Mouse (Mus musculus) yolk sac, embryonic 10.5 days (tissue): ENCODE measurements around the gene Tbc1d2b.

Source experiments
- DNase-seq: peaks from one replicate; pipeline ENCODE4 v3.0.0-alpha.2; 2017; ENCODE audit warnings: low spot score

The Tbc1d2b gene

DNA sequence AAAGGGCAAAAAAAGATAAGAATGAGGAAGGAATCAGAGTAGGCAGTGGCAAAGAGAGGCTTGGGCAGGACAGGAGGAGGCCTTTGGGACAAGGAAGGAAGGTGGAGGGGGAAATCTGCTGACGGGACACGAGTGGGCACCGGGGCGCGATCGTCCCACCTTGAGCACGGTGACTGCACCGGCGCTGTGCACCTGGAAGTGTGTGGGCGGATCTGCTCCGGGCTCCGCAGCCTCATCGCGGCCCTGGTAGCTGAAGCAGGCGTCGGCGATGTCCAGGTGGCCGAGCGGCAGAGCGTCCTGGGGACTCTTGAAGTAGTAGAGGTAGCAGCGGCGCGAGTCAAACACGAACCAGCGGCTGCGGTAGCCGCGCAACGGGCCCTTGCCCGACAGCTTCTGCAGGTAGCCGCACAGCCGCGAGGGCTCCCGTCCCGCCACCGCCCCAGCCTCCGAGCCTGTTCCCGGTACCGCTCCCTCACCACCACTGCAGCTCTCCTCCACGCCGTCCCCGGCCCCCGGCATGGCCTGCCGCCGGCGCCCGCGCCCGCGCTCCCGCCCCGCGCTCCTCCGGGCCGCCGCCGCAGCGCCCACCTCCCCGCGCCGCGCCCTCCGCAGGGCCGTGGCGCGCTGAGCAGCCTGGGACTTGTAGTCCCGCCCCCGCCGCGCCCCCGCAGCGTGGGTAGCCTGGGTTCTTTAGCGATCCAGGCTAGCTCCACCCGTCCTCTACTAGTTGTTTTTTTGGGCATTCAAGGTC is at the start of gene Tbc1d2b:
Gene Tbc1d2b, minus strand, starts transcription at position 612 of the 751 bp plus-strand sequence.
- DNase-seq = peak; percentile 74

DNA sequence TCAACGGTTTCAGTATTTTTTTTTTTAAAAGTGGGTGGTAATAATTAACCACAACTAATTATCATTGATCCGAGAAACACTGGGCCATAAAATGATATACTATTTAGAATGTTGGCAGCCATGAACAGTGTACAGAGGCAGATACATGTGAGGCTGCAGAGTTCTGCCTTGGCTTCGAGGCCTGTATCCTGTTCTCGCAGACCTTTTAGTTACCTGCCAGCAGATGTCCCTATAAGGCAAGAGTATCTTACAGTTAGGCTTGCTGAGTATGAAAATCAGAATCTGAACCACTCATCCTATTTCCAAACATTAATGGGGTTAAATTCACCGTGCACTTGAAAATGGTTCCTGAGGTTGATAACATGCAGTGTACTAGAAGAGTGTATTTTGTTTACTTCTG is 45.7 kb upstream of the Tbc1d2b start:
- DNase-seq = no peak

DNA sequence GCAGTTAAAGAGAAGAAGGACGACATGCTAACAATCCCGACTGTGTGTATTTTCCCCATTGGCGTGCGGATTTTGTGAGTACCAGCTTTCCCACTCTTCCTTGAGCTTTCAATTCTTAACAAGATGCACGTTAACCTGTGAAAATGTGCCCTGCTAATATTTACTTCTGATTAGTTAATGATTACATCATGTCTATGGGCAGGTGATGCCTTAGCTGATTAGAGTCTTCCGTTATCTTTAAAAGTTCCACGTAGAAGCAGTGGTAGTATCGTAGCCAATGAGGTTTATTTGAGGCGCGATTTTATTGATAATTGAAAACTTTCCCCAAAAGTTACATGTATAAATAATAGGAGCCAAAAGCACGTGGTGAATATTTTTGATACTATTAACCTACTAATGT is 45.1 kb upstream of the Tbc1d2b start:
- DNase-seq = no peak

DNA sequence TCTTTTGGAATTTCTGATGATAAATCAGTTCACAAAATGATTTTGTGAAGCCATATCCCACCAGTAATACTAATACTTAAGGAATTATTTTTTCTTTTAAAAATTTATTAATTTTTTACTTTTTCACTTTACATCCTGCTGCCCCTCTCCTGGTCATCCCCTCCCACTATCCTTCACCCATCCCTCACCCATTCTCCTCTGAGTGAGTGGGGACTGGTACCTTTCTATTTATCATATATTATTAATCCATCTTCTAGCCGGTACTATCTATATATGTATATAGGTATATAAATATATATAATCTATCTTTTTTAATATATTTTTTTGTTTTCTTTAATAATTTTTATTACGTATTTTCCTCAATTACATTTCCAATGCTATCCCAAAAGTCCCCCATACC is 33.6 kb upstream of the Tbc1d2b start:
- DNase-seq = no peak

DNA sequence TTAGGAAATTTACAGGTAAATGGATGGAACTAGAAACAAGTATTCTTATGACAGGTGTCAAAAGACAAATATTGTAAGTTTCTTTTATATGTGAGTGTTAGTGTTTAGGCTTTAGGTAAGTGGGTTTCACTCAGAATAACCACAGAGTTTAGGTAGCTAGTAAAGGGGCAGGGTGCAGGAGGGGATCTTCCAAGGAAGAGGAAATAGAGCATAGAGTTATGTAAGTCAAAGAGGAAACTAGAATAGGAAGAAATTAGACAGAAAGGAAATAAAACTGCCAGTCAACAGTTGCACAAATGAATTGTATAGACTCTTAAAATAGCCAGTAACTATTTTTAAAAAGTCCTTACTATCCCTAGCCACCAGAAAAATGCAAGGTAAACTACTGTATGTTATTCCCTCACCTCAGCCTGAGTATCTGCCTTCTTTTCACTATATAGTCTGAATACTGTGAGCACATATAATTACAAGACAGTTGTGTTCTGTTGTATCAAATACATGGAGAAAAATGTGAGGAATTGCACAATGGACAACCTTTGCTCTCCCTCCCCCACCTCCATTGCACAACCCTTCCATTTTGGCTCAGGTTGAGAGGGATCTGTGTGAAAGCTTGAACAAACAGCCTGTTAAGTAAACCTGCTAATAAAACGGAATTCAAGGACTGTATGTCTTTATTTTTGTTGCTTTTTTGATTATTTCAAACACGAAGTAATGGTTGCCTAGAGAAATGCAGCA is 32.7 kb upstream of the Tbc1d2b start:
- DNase-seq = peak; percentile 70

DNA sequence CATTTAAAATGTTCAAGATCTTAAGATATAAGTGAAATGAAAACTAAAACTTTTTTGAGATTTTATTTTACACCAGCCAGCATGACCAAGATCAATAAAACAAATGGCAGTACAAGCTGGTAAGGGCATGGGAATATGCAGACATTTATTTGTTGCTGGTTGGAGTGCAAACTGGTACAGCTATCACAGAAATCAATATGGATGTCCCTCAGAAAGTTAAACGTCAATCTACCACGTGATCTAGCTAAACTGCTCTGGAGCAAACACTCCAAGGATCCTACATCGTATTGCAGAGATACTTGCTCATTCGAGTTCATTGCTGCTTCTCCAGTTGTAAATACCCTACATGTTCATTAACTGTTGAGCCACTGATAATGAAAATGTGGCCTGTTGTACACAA is 32.1 kb upstream of the Tbc1d2b start:
- no peak for DNase-seq

DNA sequence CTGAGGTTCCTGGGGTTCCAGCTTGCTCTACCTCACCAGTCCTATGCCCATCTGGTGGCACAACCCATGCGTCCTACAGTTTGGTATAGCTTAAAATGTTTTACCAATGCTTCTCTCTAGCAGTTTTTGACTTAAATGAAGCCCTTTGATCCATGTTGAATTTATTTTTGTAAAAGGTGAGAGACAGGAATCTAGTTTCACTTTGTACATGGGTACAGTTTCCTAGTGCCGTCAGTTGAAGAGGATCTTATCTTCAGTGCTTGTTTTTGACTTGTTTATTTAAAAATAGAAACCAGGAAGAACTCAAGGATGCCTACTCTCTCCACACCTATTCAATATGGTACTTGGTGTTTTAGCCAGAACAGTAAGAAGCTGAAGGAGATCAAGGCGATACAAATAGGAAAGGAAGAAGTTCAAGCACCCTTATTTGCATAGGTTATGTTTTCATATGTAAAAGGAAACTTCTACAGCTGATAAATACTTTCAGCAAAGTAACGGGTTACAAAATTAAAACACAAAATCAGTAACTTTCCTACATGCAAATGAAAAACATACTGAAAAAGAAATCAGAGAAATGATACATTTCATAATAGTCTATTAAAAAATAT is 30.6 kb upstream of the Tbc1d2b start:
- DNase-seq = no peak

DNA sequence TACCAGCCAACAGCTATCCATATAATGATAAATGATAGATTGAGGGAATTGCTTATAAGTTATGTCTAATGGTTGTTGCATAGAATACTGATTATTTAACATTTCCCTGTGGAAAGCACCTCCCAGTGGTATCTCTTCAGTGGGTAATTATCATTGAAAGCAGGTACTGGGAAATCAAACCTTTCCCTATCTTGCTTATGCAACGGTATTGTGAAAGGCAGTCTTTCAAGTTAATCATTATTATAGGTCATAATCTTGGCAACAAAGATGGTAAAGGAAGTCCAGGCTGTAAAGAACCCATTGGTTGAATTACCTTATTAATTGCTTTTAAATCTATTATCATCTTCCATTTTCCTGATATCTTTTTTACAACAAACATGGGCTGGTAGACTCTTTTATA is 27.0 kb upstream of the Tbc1d2b start:
- DNase-seq = no peak

DNA sequence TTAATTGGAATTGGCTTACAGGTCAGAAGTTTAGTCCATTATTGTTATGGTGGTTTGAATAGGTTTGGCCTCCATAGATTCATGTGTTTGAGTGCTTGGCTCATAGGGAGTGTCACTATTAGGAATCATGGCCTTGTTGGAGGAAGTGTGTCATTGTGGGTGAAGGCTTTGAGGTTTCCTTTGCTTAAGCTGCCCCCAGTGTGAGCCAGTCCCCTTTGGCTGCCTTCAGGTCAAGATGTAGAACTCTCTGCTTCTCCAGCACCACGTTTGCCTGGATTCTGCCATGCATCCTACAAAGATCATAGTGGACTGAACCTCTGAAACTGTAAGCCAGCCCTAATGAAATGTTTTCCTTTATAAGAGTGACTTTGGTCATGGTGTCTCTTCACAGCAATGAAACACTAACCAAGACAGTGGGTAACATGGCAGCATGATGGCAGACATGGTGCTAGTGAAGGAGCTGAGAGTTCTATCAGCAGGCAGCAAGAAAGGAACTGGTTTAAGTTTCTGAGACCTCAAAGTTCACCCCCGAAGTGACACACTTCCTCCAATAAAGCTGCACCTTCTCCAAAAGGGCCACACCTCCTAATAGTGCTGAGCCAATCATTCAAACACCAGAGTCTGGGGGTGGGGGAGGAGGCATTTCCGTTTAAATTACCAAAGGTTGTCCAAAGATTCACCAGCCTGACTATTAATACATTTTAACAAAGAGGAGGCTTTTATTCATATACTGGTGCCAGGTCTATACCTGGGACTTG is 23.2 kb upstream of the Tbc1d2b start:
- no peak for DNase-seq

DNA sequence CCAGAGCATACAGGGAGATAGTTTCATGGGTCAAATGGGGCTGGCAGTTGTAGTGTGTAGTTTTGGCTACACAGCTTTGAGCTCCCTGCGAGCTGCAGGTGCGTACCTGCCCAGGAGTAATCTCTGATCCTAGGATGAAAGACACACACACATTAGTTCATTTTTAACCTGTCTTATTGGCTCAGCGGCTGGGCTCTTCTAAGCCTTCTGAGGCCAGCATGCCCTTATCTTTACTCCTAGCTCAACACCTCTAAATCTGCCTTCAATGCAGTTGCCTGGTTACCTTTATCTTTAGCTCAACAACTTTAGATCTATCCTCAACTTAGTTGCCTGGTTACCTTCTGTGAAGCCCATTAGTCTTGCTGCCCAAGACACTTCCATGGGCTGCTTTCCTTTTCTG is 7.8 kb upstream of the Tbc1d2b start:
- no peak for DNase-seq

DNA sequence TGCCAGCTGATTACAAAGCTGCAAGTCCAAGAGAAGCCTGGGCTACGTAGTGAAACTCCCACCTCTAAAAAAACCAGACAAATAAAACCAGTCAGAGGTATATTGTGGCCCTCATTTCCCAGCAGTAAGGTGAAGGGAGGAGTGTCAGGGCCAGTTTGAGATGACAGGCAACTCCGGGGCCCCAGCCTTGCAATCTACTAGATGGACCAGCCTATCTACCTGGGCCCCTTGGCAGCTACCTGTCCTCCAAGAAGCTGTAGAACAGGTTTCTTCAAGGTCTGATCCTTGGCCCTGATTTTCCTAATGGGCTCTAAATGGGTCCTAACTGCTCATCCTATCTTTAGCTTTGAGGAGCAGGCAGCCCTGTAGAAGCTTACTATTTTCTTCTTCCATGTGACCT is 7.3 kb upstream of the Tbc1d2b start:
- DNase-seq = no peak

DNA sequence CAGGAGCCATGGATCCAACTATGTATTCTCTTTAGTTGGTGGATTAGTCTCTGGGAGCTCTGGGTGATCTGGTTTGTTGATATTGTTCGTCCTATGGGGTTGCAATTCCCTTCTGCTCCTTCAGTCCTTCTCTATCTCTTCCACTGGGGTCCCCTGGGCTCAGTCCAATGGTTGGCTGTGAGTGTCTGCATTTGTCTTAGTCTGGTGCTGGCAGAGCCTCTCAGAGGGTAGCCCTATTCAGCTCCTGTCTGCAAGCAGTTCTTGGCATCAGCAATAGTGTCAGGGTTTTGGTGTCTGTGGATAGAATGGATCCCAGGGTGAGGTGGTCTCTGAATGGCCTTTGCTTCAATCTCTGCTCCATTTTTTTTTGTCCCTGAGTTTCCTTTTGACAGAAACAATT is 6.2 kb upstream of the Tbc1d2b start:
- DNase-seq = no peak

DNA sequence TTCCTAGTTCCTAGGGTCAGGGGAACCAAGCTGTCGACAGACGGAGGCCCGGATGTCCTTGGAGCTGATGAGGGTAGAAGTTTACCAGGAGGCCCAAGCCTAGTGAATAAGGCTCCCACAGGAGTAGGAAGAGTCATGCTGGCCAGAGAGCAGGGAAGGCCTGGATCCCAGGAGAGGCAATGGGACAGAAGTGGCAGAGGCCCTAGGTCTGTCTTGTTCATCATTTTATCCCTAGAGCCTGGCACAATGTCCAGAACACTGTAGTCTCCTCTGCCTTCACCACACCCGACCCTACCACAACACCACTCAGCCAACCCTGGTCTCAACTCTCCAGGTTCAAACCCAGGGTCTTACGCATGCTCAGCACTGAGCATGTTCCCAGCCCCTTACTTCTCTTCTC is 5.3 kb upstream of the Tbc1d2b start:
- no peak for DNase-seq

DNA sequence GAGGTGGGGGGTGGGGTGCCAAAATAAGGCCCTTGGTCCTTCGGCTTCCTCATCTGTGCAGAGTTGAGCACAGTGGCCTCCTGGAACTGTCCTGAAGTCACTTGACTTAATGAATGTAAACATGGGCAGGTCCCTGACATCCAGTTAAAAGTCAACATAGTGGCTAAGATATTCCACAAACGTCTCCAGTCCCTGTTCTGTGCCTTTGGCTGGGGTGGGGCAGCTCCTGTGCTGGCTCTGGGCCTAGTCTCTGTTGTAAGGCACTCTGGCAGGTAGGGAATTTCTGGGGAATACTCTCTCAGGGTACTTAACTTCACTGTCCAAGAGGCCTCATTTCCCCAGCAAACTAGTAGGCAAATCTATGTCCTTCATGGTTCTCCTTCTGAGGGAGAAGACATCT is 4.9 kb upstream of the Tbc1d2b start:
- DNase-seq = no peak

DNA sequence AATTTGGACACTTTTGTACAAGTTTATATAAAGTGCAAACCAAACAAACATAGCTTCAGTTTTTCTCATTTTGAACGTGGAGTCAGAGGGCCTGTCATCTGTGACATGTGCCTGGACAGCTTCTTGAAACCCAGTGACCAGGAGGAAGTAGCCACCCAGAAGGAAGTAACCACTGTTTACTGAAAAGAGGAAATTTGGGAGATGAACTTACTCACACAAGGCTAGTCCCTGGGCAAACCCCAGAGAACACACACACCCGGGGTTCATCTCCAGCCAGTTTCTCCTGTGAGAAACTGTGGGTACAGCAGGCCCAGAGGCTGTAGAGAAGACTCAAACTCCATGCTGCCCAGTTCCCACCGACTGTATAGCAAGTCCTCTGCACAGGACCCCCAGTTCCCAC is 3.9 kb upstream of the Tbc1d2b start:
- no peak for DNase-seq

DNA sequence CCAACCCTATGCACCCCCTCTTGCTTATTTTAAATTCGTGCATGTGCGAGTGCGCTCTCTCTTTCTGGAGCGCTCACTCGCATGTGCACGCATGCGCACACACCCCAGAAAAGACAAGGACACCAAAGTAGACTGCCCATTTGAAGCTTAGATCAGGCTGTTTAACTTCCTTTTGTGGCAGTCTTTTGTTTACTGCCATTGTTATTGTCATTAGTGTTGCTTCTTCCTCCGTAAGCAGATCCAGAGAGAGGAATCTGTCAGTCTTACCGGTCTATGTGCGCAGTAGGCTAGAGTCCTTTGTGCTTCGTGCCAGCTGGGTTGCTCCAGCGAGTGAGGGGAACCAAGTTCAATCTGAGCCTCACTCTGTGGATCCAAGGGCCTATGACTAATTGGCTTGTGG is 1.7 kb upstream of the Tbc1d2b start:
- no peak for DNase-seq

DNA sequence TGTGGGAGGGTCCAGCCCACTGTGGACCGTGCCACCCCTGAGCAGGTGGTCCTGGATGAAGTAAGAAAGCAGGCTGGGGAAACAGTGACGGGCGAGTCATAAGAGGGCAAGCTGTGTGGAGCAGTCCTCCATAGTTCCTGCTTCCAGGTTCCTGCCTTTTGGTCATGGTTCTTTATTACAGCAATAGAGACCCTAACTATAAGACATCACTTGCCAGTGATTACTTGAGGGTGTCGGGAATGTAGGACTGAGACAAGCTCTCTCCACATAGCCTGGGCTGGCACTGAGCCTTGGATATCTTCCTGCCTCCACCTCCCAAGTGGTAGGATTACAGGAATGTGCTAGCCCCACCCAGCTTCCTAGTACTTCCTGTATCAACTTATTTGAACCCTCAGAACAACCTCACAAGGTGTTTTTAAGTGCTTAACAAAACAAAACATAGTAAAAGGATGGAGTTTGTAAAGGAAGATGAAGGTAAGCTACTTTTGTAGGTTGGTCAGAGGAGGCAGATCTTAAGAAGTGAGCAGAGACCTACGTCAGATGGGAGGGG is 1.0 kb upstream of the Tbc1d2b start:
- DNase-seq = no peak

DNA sequence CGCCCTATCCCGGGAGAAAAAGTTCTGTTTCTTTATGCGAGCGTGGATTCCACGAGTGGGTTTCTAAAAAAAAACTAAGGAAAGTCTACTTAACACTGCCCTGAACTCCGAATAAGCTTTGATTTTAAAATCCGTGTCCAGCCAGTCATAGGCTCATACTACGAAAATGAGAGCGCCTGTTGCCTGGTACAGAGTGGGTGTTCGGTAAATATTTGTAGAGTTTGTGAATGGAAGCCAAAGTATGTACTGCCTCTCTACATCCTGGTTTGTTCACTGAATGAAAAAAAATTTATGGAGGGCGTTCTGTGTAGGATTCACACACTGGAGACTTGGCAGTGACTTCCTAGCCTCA is 316 bp upstream of the Tbc1d2b start:
- no peak for DNase-seq

DNA sequence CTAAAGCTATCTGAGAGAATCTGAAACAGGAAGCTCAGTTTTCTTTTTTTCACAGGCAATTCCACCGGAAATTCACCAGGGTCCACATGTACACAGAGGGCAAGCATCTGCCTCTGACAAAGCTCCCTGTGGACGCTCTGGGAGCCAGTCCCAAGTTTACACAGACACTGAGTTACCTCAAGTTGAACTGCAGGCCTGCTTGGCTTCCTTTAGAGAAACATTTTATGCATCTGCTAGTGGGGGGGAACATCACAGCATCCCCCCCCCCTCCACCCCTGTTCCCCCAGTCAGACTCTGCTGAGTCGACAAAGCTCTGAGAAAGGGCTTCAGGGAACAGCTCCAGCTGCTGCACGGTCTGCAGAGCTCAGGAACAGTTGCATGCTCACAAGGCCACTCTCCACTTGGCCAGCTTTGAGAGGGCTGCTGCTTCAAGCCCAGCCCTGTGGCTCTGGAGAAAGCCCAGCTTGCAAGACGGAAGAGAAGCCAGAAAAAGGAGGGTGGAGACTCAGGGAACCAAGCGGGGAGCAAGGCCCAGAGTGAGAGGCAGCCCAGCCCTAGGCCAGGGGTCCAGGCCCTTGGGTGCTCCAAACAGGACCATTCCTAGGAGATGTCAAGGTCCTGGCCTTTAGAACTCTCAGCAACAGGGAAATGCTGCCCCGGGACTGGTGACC is 1.5 kb downstream of the Tbc1d2b start:
- peak; percentile 62 for DNase-seq

DNA sequence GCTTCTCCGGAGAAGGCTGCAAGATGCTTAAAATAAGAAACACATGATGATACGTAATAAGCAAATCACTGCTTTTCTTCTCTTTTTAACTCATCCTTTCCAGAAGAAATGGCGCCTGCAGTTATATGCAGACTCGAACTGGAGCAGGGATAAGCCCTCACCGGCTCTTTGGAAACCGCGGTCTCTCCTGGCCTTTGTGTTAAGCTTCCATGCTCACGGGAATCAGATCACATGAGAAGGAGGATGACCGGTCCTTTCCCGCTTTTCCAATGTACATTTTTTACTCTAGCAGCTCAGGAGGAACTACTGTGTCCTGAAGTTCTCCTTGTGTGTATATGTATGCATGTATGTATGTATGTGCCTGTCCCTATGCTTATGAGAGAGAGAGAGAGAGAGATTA is 3.7 kb downstream of the Tbc1d2b start:
- DNase-seq = no peak

DNA sequence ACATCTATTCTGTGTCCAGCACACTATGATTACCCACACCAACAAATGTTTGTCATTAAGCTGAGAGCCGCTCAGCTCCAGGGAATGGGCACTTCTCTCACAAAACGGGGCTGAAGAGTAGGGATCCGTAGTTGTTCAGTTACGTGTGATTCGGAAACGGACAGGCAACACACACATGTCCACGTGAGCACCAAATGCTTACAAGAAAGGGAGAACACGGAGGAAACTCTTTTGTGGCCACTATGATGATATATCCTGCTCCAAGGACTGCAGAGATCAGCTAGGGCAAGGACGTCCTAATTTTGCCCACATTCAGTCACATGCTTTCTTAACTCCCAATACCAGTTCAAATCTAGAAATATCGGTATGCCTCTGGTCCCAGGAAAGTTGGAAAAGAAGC is 4.5 kb downstream of the Tbc1d2b start:
- DNase-seq = no peak
